Mouse (Mus musculus) retina, adult 2 months (tissue): ENCODE measurements at regions not wholly inside any gene's neighbourhood (a gene's known extent, or its start where the extent isn't known, plus 50 kb on each side); places are given as distances from the start of the nearest gene placed in this dataset.

Experiments used
- DNase-seq: peaks from one replicate; pipeline ENCODE4 v3.0.0-alpha.2; 2012; ENCODE audit warnings: low read depth, low spot score

- DNase-seq = no peak
Observed at GRCm38 (mm10) chr10:97248522-97248921, 230.9 kb upstream of the Dcn start.

- DNase-seq = no peak
Observed at GRCm38 (mm10) chr10:97249760-97250159, 229.6 kb upstream of the Dcn start.

DNA sequence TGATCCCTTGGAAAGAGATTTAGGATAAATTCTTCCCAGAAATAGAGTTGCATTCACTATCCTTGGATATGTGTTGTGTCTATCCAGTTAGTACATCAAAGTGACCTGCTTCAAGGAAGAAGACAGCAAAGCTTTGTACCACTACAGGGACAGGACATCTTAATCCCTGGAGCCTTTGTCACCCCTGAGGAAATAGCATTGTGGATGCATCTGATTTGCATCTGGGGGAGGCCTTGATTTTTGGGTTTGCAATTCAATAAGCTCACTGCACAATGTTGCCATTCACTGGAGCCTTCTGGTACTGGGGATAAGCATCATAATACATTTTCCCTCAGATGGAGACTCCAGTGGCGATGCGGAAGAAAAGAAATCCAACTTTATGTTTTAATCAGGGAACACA is 229.2 kb upstream of the Dcn start:
- DNase-seq = no peak

DNA sequence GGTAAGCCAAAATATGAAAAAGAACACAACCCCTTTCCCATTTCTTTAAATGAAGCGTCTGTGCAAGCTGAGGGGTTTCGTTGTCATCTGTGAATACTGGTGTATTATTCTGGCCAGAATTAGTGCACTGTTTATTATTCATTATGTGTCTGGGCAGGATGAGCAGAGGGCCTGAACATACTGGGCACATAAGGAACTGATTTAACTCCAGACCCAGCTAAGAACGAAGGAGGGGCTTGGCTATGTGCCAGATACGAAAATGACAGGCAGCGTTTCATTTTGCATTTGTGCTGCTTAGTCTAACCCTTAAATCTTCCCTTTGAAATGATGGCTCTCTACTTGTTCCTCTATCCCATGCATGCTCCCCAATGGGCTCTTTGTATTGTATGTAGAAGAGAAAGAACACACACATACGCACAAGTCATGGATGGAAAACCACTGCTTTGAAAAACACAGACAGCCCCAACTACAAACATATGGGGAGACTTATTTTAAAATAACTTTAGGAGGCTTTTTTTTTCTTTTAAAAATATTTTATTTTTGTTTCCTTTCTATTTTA is 213.4 kb upstream of the Dcn start:
- DNase-seq = no peak

DNA sequence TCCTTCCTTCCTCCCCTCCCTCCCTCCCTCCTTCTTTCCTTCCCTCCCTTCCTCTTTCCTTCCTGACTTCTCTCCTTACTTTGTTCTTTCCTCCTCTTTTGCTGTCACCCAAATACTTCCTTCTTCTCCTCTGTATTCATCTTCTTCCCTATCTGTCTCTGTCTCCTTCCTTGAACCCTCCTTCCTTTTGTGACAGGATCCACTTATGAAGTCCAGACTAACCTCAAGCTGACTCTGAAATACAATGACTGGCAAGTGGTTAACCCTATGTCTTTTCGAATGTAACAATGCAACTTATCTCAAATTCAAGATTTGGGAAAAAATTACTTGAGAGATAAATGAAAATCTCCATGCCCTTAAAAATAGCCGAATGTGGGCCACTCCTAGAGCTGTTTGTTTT is 197.0 kb upstream of the Dcn start:
- no peak for DNase-seq

- DNase-seq = no peak
Observed at GRCm38 (mm10) chr10:97282841-97283496, 196.4 kb upstream of the Dcn start.

GRCm38 (mm10) chr10:97304791-97305355 is 174.5 kb upstream of the Dcn start:
- no peak for DNase-seq

GRCm38 (mm10) chr10:97309580-97309979 is 169.8 kb upstream of the Dcn start:
- no peak for DNase-seq

- DNase-seq = no peak
Observed at GRCm38 (mm10) chr10:97312509-97312908, 166.9 kb upstream of the Dcn start.

DNA sequence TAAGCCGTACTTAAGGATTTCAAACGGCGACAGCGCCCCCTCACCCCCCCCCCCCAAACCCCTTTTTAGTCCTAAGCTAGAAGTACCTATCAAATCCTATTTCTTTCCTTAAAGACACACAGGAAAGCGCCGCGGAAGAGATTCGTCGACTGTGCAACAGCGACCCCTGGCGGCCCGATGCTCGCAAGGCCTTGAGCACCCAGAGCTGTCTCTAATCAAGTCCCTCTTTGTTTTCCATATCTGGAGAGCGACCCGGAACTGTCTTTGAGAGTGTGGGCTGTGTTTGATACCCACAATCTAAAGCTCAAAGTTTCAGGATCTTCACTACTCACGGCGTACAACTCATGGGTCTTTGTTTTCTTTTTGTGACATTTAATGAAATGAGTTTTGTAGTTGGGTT is 166.4 kb upstream of the Dcn start:
- DNase-seq = peak; percentile 74

DNA sequence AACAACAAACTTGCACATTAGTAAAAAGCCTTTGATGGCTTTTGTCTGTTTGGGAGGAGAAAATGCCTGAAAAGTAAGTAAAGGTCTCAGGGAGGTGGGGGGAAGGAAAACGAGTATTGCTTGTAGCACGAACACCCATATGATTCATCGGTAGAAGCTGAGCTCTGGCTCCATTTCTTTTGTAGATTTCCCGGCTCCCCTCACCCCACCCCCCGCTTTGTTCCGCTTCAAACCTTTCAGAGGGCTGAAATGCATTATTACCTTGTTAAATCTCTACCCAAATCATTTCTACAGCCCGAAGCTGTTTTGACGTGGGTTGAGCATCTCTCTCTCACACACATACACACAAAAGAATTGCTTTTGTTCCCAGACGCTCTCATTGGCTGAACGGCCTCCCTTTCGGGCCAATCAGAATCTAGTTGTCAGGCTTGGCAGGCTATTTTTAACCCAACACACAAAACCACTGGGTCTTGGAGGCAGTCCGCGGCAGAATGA is 166.0 kb upstream of the Dcn start:
- DNase-seq = peak; percentile 75

DNA sequence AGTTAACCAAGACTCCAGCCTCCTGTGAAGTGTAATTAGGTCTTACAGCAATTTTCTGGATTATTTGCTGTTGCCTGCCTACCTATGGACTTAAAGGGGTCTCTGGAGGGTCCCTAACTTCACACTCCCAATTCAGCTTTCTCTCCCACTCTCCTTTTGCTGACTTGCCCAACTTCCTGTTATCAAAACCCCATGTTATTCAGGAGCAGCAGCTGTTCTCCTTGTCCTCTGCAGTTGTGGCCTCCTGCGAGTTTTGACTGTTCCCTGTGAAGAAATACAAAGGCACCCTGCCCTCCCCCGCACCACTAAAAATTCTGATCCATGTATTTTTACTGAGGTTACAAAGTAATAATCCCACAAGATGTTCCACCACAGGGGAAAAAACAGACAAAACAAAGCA is 146.8 kb upstream of the Dcn start:
- DNase-seq = no peak

DNA sequence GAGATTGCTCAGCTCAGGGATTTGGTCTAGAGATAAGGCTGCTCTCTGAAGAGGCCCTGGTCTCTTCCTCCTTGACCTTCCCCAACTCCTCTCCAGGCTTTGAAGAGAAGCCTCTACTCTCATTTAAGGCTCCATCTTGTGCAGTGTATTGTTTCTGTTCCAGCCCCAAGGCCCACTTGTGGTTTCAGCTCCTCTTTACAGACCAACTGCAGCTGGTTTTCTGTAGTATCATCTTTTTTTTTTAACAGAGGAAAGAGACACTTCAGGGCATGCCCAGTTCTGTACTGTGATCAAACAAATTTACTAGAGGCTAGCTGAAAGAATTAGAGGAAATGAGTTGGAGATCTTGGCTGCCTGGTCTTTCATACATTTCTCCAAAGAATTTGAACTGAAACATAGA is 145.4 kb upstream of the Dcn start:
- no peak for DNase-seq

DNA sequence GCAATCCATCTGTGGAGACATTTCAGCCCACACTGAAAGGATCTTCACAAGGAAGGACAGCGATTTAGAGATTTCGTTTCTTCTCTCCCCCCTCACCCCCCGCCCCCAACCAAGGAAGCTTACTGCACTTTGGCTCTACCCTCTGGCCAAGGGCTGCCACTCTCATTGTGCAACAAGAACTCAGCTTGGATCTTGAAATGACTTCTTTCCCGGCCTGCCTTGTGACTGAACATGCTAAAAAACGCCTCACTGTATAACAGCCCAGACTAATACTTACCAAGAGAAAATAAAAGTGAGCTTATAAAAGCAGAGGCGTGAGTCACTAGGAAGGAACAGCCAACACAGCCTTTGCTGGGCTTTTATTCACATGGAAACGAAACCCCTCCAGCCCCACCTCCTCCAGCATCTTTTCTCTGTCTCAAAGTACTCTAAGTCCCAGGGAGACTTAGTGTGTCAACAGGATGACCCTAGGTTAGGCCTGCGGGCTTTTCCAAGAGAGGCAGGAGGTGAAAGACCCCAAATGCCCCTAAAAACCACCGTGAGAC is 144.7 kb upstream of the Dcn start:
- no peak for DNase-seq

- no peak for DNase-seq
Observed at GRCm38 (mm10) chr10:97338033-97338692, 141.2 kb upstream of the Dcn start.

DNA sequence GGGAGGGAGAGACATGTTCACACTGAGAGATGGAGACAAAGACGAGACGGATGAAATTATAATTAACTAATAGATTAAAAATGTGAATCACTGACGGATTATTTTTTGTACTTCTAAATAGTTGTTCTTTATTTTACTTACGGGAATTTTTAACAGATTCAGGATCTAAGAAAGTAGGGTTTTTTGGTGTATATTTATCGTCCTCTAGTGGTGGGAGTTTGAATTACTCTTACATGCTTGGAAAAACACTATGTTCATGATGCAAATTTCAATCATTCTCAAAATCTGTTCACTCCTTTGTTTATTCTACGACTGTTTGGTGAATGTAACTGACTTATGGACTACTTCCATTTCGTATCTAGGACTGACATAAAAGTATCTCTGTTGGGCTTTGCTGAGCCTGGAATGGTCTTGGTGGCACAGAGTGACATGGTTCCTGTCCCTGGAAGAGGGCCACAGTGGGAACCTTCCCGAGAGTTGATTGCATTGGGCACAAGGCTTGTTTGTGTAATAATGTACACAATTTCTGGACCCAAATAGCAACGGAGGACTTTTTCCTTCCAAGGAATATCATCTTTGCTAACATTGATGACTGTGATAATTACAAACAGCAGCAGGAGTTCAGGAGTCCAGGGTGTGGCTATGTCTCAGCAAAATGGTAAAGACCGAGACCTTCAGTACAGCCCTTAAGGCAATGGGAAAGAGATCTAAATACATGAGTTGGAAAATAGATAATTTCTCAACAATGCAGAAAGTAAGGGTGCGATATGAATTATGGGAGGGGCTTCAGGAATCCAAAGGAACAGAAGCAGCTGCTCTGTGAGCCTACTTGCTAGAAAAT is 139.3 kb upstream of the Dcn start:
- DNase-seq = peak; percentile 32

DNA sequence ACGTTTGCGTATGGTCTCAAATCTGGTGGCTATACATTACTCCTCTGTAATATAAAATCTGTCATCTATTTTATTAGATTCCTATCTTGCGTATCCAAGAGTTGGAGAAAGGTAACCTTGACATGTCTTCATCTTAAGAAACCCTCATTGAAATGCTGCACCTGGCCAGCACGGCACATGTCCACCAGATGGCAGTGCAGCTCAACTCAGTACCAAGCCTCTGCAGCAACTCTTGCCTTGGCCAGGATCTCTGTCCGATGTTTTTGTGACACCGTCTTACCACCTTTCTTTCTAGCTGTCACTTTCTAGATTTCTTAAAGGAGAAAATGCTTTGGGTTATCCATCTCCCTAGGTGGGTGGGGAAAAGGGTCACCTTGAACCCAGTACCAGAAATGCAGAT is 134.1 kb upstream of the Dcn start:
- DNase-seq = no peak

DNA sequence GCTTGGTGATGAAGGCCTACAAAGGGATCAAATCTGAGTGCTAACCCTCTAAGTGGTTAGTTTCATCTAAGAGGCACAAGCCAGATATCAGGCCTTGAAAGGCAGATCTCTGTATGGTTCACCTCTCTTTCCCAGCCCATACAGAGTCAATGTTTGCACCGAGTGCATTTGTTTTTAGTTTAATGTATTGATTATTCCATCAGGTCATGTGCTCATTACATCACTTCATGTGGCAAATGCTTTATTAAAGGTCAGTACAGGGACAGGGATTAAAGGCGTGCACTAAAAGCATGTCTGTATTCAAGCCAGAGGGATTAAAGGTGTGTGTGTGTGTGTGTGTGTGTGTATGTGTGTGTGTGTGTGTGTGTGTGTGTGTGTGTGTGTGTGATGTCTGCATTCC is 132.5 kb upstream of the Dcn start:
- DNase-seq = no peak

DNA sequence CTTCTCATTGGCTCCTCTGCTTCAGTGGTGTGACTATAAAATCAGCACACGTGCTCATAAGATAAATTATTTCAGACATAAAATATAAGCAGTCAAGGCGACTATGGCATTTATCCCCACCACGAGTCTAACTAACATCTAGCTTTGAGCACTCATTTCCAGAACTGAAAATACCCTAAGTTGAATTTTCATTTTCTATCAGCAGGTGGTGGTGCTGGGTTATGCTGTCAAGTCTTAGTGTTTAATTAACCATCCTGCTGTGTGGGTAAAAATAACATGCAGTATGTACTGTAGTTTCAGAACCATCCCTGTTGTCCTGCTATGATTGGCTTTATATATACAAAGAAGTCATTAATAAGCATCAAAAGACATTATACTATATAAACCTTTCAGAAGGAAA is 110.8 kb upstream of the Dcn start:
- DNase-seq = no peak

DNA sequence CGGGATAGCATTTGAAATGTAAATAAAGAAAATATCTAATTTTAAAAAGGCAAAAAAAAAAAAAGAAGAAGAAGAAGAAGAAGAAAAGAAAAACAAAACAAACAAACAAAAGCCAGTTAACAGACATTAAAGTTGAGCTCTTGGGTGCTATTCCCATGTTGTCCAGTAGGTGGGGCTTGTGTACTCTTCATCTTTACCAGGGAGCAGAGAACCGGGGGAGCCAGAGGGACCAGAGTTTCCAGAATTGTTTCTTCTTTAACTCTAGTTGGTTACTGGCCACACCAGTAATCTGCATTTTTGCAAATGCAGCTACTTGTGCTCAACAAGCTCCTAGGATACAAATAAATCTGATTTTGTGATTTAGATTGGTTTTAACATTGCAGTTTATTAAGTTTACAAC is 103.6 kb upstream of the Dcn start:
- peak; percentile 26 for DNase-seq

- DNase-seq = no peak
Observed at GRCm38 (mm10) chr10:97376376-97376775, 103.0 kb upstream of the Dcn start.

GRCm38 (mm10) chr10:97381586-97381985 is 97.8 kb upstream of the Dcn start:
- DNase-seq = no peak
